Mouse (Mus musculus): Measurements from ENCODE around the gene Olfr1053. TPM values are rescaled to one million over a fixed set of nuclear protein-coding genes. Genes with fewer than 3 reads are reported as not detected.
"Not testable (repeated sequence)": the region's sequence is repeated elsewhere in the genome, so short reads cannot be mapped to it uniquely, and the experiment has no call there.

Olfr1053 gene
- not detected in 2 replicates for polyA plus RNA-seq (2012; rRNA removed)
- not detected in 2 replicates for polyA plus RNA-seq (2014; fragmentation: Nextera tagmentation; extraction: Ambion mirVana)

DNA sequence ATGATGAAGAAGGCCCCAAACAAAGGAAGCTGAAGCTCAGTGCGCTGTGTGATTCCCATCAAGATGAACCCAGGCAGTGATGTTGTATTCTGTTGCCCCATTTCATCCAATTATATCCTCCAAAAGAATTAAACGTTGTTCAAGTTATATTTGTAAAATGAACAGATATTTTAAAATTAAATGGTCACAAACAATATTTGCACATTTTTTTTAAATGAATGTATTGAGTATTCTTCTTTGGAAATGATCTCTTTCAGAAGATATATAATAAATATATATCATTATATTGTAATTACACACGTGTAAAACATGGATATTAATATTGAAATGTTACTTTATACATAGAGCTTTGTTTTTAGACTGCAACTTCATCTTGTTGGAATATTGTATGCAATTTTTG lies at the start of gene Olfr1053:
TSS of gene Olfr1053 (minus strand) at position 101 of the 400 bp plus-strand sequence.
- Histone ChIP-seq H3K9ac (ENCODE audit: low read depth, low read length, severe bottlenecking) (no peak within 1 kb of the TSS), H3K27me3 (ENCODE audit: control insufficient read depth, insufficient read depth, low read length) (no peaks in the 10 kb centered on the region), H3K27ac (replicated peaks; ENCODE audit: low read depth, low read length) (no peak within 1 kb of the TSS), H3K4me1 (ENCODE audit: control insufficient read depth, insufficient read depth, low read length) (no peaks in the 10 kb centered on the region), H3K4me3 (replicated peaks; ENCODE audit: low read length) (no peak within 1 kb of the TSS), H3K4me2 (replicated peaks; ENCODE audit: low read depth, low read length, severe bottlenecking) (no peak within 1 kb of the TSS), H3K9me3 (ENCODE audit: control insufficient read depth, low read length) (no peaks in the 10 kb centered on the region), H3K36me3 (ENCODE audit: control insufficient read depth, insufficient read depth, low read length) (no peaks in the 10 kb centered on the region)
- TF ChIP-seq POLR2A (IDR thresholded peaks at IDR 0.05; ENCODE audit: borderline replicate concordance, extremely low read depth, insufficient read depth, insufficient read length) = no peak
- ATAC-seq (ENCODE audit: low FRiP score, low read depth) (no peak), DNase-seq (ENCODE audit: low spot score) (no peak)
- WGBS = 68% methylated on average over 3 of the region's 3 CpGs

DNA sequence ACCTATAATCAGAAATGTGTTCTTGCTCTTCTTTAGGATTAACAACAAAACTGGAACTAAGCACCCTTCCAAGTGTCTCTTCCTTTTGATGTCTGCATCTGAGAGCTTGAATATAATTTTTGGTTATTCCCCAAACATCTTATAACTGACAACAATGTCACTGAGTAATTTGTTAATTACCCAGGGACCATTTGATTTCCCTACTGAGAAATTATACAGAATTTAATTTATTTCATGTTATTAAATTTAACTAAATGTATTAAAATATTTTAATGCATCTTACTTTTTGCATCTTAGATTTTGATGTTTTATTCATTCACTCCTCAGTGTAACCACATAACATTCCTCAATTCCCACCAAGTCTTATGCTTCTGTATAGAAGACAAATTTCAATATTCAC lies 47.3 kb upstream of the Olfr1053 start, which contains the start of gene Olfr1056:
TSS of gene Olfr1056 (minus strand) at position 101 of the 400 bp plus-strand sequence.
- Histone ChIP-seq H3K4me1 (ENCODE audit: control insufficient read depth, insufficient read depth, low read length) (no peaks in the 10 kb centered on the region), H3K36me3 (ENCODE audit: control insufficient read depth, insufficient read depth, low read length) (no peaks in the 10 kb centered on the region), H3K27me3 (ENCODE audit: control insufficient read depth, insufficient read depth, low read length) (no peaks in the 10 kb centered on the region), H3K9ac (ENCODE audit: low read depth, low read length, severe bottlenecking) (no peak within 1 kb of the TSS), H3K4me3 (replicated peaks; ENCODE audit: low read length) (no peak within 1 kb of the TSS), H3K4me2 (replicated peaks; ENCODE audit: low read depth, low read length, severe bottlenecking) (no peak within 1 kb of the TSS), H3K9me3 (ENCODE audit: control insufficient read depth, low read length) (no peaks in the 10 kb centered on the region), H3K27ac (replicated peaks; ENCODE audit: low read depth, low read length) (no peak within 1 kb of the TSS)
- TF ChIP-seq POLR2A (IDR thresholded peaks at IDR 0.05; ENCODE audit: borderline replicate concordance, extremely low read depth, insufficient read depth, insufficient read length) = no peak
- DNase-seq (ENCODE audit: low spot score) (no peak), ATAC-seq (ENCODE audit: low FRiP score, low read depth) (no peak)

DNA sequence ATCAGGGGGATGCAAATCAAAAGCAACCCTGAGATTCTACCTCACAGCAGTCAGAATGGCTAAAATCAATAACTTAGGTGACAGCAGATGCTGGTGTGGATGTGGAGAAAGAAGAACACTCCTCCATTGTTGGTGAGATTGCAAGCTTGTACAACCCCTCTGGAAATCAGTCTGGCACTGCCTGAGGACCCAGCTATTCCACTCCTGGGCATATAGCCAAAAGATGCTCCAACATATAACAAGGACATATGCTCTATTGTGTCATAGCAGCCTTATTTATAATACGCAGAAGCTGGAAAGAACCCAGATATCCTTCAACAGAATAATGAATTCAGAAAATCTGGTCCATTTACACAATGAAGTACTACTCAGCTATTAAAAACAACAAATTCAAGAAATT lies 36.7 kb upstream of the Olfr1053 start:
- not testable (repeated sequence) for H3K27ac ChIP-seq (replicated peaks; ENCODE audit: low read depth, low read length); H3K36me3 ChIP-seq (ENCODE audit: control insufficient read depth, insufficient read depth, low read length); H3K27me3 ChIP-seq (ENCODE audit: control insufficient read depth, insufficient read depth, low read length); H3K4me1 ChIP-seq (ENCODE audit: control insufficient read depth, insufficient read depth, low read length); H3K4me2 ChIP-seq (replicated peaks; ENCODE audit: low read depth, low read length, severe bottlenecking); H3K9ac ChIP-seq (ENCODE audit: low read depth, low read length, severe bottlenecking); H3K9me3 ChIP-seq (ENCODE audit: control insufficient read depth, low read length); DNase-seq (ENCODE audit: low spot score); H3K4me3 ChIP-seq (replicated peaks; ENCODE audit: low read length); ATAC-seq (ENCODE audit: low FRiP score, low read depth)
- 90% methylated on average over 1 of the region's 1 CpGs for WGBS

GRCm38 (mm10) chr2:86350184-86350583 lies 35.1 kb upstream of the Olfr1053 start, which contains the start of gene Olfr1055:
Gene Olfr1055, minus strand, starts transcription at chr2:86350284.
- no peaks in the 10 kb centered on the region for H3K27me3 ChIP-seq (ENCODE audit: control insufficient read depth, insufficient read depth, low read length)
- DNase-seq (ENCODE audit: low spot score) (no peak), ATAC-seq (ENCODE audit: low FRiP score, low read depth) (no peak)
- H3K27ac ChIP-seq (replicated peaks; ENCODE audit: low read depth, low read length) = no peak within 1 kb of the TSS
- H3K9me3 ChIP-seq (ENCODE audit: control insufficient read depth, low read length) = no peaks in the 10 kb centered on the region
- no peaks in the 10 kb centered on the region for H3K36me3 ChIP-seq (ENCODE audit: control insufficient read depth, insufficient read depth, low read length)
- no peaks in the 10 kb centered on the region for H3K4me1 ChIP-seq (ENCODE audit: control insufficient read depth, insufficient read depth, low read length)
- no peak within 1 kb of the TSS for H3K4me2 ChIP-seq (replicated peaks; ENCODE audit: low read depth, low read length, severe bottlenecking)
- no peak within 1 kb of the TSS for H3K9ac ChIP-seq (ENCODE audit: low read depth, low read length, severe bottlenecking)
- 82% methylated on average over 5 of the region's 5 CpGs for WGBS
- TF ChIP-seq POLR2A (IDR thresholded peaks at IDR 0.05; ENCODE audit: borderline replicate concordance, extremely low read depth, insufficient read depth, insufficient read length) = no peak
- H3K4me3 ChIP-seq (replicated peaks; ENCODE audit: low read length) = no peak within 1 kb of the TSS

DNA sequence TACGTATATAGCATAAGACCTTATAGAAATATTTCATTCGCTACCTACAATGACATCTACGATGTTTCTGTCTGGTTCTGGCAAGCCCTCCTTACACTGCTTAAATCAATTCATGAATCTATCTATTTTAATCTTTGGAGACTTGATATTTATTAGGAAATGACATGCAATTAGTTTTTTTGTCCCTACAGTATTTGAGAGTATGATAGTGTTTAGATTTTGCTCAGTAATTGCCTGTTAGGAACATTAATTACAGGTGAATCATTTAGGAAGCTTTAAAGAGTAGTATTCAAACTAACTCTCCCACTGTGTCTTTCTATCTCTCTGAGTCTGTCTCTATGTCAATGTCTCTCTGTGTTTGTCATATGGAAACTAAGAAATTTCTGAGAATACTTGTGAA lies 20.2 kb upstream of the Olfr1053 start, which contains the start of gene Olfr1054:
TSS of gene Olfr1054 (minus strand) at position 101 of the 400 bp plus-strand sequence.
- ATAC-seq (ENCODE audit: low FRiP score, low read depth) (no peak), DNase-seq (ENCODE audit: low spot score) (no peak)
- Histone ChIP-seq H3K27me3 (ENCODE audit: control insufficient read depth, insufficient read depth, low read length) (no peaks in the 10 kb centered on the region), H3K9me3 (ENCODE audit: control insufficient read depth, low read length) (no peaks in the 10 kb centered on the region), H3K9ac (ENCODE audit: low read depth, low read length, severe bottlenecking) (no peak within 1 kb of the TSS), H3K36me3 (ENCODE audit: control insufficient read depth, insufficient read depth, low read length) (no peaks in the 10 kb centered on the region), H3K27ac (replicated peaks; ENCODE audit: low read depth, low read length) (no peak within 1 kb of the TSS), H3K4me3 (replicated peaks; ENCODE audit: low read length) (no peak within 1 kb of the TSS), H3K4me2 (replicated peaks; ENCODE audit: low read depth, low read length, severe bottlenecking) (no peak within 1 kb of the TSS), H3K4me1 (ENCODE audit: control insufficient read depth, insufficient read depth, low read length) (no peaks in the 10 kb centered on the region)
- WGBS = 84% methylated on average over 3 of the region's 3 CpGs
- no peak for TF ChIP-seq POLR2A (IDR thresholded peaks at IDR 0.05; ENCODE audit: borderline replicate concordance, extremely low read depth, insufficient read depth, insufficient read length)

GRCm38 (mm10) chr2:86292155-86292554 lies 22.9 kb downstream of the Olfr1053 start, which contains the start of gene Olfr1052:
Gene Olfr1052, plus strand, starts transcription at chr2:86292455.
- H3K4me1 ChIP-seq (ENCODE audit: control insufficient read depth, insufficient read depth, low read length) = no peaks in the 10 kb centered on the region
- H3K27me3 ChIP-seq (ENCODE audit: control insufficient read depth, insufficient read depth, low read length) = no peaks in the 10 kb centered on the region
- no peak for TF ChIP-seq POLR2A (IDR thresholded peaks at IDR 0.05; ENCODE audit: borderline replicate concordance, extremely low read depth, insufficient read depth, insufficient read length)
- no peaks in the 10 kb centered on the region for H3K9me3 ChIP-seq (ENCODE audit: control insufficient read depth, low read length)
- no peak for ATAC-seq (ENCODE audit: low FRiP score, low read depth)
- no peak within 1 kb of the TSS for H3K9ac ChIP-seq (ENCODE audit: low read depth, low read length, severe bottlenecking)
- no peak within 1 kb of the TSS for H3K4me2 ChIP-seq (replicated peaks; ENCODE audit: low read depth, low read length, severe bottlenecking)
- no peak within 1 kb of the TSS for H3K27ac ChIP-seq (replicated peaks; ENCODE audit: low read depth, low read length)
- no peak for DNase-seq (ENCODE audit: low spot score)
- H3K36me3 ChIP-seq (ENCODE audit: control insufficient read depth, insufficient read depth, low read length) = no peaks in the 10 kb centered on the region
- H3K4me3 ChIP-seq (replicated peaks; ENCODE audit: low read length) = no peak within 1 kb of the TSS

GRCm38 (mm10) chr2:86278988-86279387 lies 36.1 kb downstream of the Olfr1053 start, which contains the start of gene Olfr1051:
Gene Olfr1051, minus strand, starts transcription at chr2:86279088.
- not testable (repeated sequence) for H3K4me2 ChIP-seq (replicated peaks; ENCODE audit: low read depth, low read length, severe bottlenecking); H3K9me3 ChIP-seq (ENCODE audit: control insufficient read depth, low read length); H3K27me3 ChIP-seq (ENCODE audit: control insufficient read depth, insufficient read depth, low read length); H3K4me3 ChIP-seq (replicated peaks; ENCODE audit: low read length); H3K27ac ChIP-seq (replicated peaks; ENCODE audit: low read depth, low read length); H3K4me1 ChIP-seq (ENCODE audit: control insufficient read depth, insufficient read depth, low read length); DNase-seq (ENCODE audit: low spot score); ATAC-seq (ENCODE audit: low FRiP score, low read depth); H3K9ac ChIP-seq (ENCODE audit: low read depth, low read length, severe bottlenecking); H3K36me3 ChIP-seq (ENCODE audit: control insufficient read depth, insufficient read depth, low read length)
